Mouse (Mus musculus) MEL (cell line): ENCODE results near the gene Tia1. TPM values are rescaled to one million over a fixed set of nuclear protein-coding genes. Genes with fewer than 3 reads are reported as not detected.

ENCODE experiments used
- DNase-seq: peaks from one replicate; pipeline ENCODE4 v3.0.0; 2011; ENCODE audit warnings: low read depth, low spot score
- H3K27ac ChIP-seq: 2 replicates; pipeline ENCODE4 v1.5.1; 2012; ENCODE audit warnings: low read depth, mild to moderate bottlenecking, control low read depth, low read length, moderate library complexity; ENCODE audit not compliant: control insufficient read depth
- H3K27me3 ChIP-seq, 2 experiments: fragments of 150-350 bp in 1 of 2; sonication (generic) in 1 of 2; 2 replicates each; pipeline ENCODE4 v1.6.1; 2012; ENCODE audit warnings: low read length in 2 of 2, mild to moderate bottlenecking in 2 of 2, improper control_type of control experiment in 1 of 2, moderate library complexity in 1 of 2; ENCODE audit not compliant: insufficient read depth in 2 of 2, control insufficient read depth in 1 of 2
- H3K36me3 ChIP-seq, 2 experiments: 2 replicates each; pipeline ENCODE4 v1.6.1; 2012 to 2014; ENCODE audit warnings: low read length in 2 of 2, improper control_type of control experiment in 1 of 2, inconsistent platforms in 1 of 2, mild to moderate bottlenecking in 1 of 2; ENCODE audit not compliant: insufficient read depth in 2 of 2, control insufficient read depth in 1 of 2
- H3K4me1 ChIP-seq, 2 experiments: fragments of 150-350 bp in 1 of 2; sonication (generic) in 1 of 2; 2 replicates each; pipeline ENCODE4 v1.6.1; 2012; ENCODE audit warnings: low read length in 2 of 2, improper control_type of control experiment in 1 of 2, mild to moderate bottlenecking in 1 of 2; ENCODE audit not compliant: insufficient read depth in 2 of 2, control insufficient read depth in 1 of 2
- H3K4me3 ChIP-seq, 2 experiments: fragments of 150-350 bp in 1 of 2; sonication (generic) in 1 of 2; 2 replicates each; pipeline ENCODE4 v1.5.1; 2012; ENCODE audit warnings: low read depth in 2 of 2, low read length in 2 of 2, mild to moderate bottlenecking in 2 of 2, moderate library complexity in 2 of 2, control low read depth in 1 of 2, improper control_type of control experiment in 1 of 2; ENCODE audit not compliant: control insufficient read depth in 1 of 2, insufficient read depth in 1 of 2
- H3K79me2 ChIP-seq: 2 replicates; pipeline ENCODE4 v1.6.1; 2012; ENCODE audit warnings: mild to moderate bottlenecking, low read length, moderate library complexity; ENCODE audit not compliant: control insufficient read depth, poor library complexity, insufficient read depth
- H3K9ac ChIP-seq: 2 replicates; pipeline ENCODE4 v1.6.1; 2012; ENCODE audit warnings: low read depth, mild to moderate bottlenecking, control low read depth, low read length, moderate library complexity; ENCODE audit not compliant: control insufficient read depth, poor library complexity, severe bottlenecking
- H3K9me3 ChIP-seq: fragments of 150-350 bp; sonication (generic); replicated peaks from 2 replicates; pipeline ENCODE4 v1.6.1; 2012; ENCODE audit warnings: mild to moderate bottlenecking, low read length, improper control_type of control experiment, moderate library complexity; ENCODE audit not compliant: insufficient read depth
- CHD1 ChIP-seq: IDR thresholded peaks from 2 replicates; pipeline ENCODE4 v1.6.1; 2012; ENCODE audit warnings: low read depth, mild to moderate bottlenecking, inconsistent platforms, low read length, improper control_type of control experiment
- CHD2 ChIP-seq: IDR thresholded peaks from 2 replicates; pipeline ENCODE4 v1.6.1; 2011; ENCODE audit warnings: low read length, improper control_type of control experiment
- E2F4 ChIP-seq: IDR thresholded peaks from 2 replicates; pipeline ENCODE4 v1.6.1; 2011; ENCODE audit warnings: low read depth, low read length, improper control_type of control experiment, borderline replicate concordance
- ELF1 ChIP-seq: IDR thresholded peaks from 2 replicates; pipeline ENCODE4 v1.6.1; 2014; ENCODE audit warnings: low read depth, mild to moderate bottlenecking, inconsistent platforms, low read length, improper control_type of control experiment, moderate library complexity
- EP300 ChIP-seq, 2 experiments: IDR thresholded peaks; 2 replicates each; pipeline ENCODE4 v1.6.1; 2011; ENCODE audit warnings: improper control_type of control experiment in 2 of 2, low read length in 2 of 2, low read depth in 1 of 2, mild to moderate bottlenecking in 1 of 2
- GABPA ChIP-seq: IDR thresholded peaks from 2 replicates; pipeline ENCODE4 v1.6.1; 2012; ENCODE audit warnings: low read depth, mild to moderate bottlenecking, inconsistent platforms, low read length, improper control_type of control experiment, moderate library complexity
- MAZ ChIP-seq: IDR thresholded peaks from 2 replicates; pipeline ENCODE4 v1.6.1; 2012; ENCODE audit warnings: low read depth, mild to moderate bottlenecking, inconsistent platforms, low read length, improper control_type of control experiment
- MEF2A ChIP-seq: IDR thresholded peaks from 2 replicates; pipeline ENCODE4 v1.6.1; 2014; ENCODE audit warnings: low read depth, mild to moderate bottlenecking, inconsistent platforms, low read length, improper control_type of control experiment; ENCODE audit not compliant: poor library complexity, insufficient replicate concordance, severe bottlenecking; ENCODE audit errors: extremely low read depth
- MYB ChIP-seq: IDR thresholded peaks from 2 replicates; pipeline ENCODE4 v1.6.1; 2011; ENCODE audit warnings: mild to moderate bottlenecking, low read depth, low read length, improper control_type of control experiment
- MYC ChIP-seq: IDR thresholded peaks from 2 replicates; pipeline ENCODE4 v1.6.1; 2011; ENCODE audit warnings: low read depth, mild to moderate bottlenecking, low read length, improper control_type of control experiment, moderate library complexity
- NRF1 ChIP-seq: IDR thresholded peaks from 2 replicates; pipeline ENCODE4 v1.6.1; 2014; ENCODE audit warnings: low read depth, mild to moderate bottlenecking, inconsistent platforms, low read length, improper control_type of control experiment, moderate library complexity; ENCODE audit not compliant: poor library complexity, insufficient read depth, severe bottlenecking
- POLR2AphosphoS2 ChIP-seq: IDR thresholded peaks from 2 replicates; pipeline ENCODE4 v1.6.1; 2011; ENCODE audit warnings: low read length, improper control_type of control experiment
- RAD21 ChIP-seq: IDR thresholded peaks from 2 replicates; pipeline ENCODE4 v1.6.1; 2011; ENCODE audit warnings: mild to moderate bottlenecking, low read depth, low read length, improper control_type of control experiment
- SMC3 ChIP-seq: IDR thresholded peaks from 2 replicates; pipeline ENCODE4 v1.6.1; 2011; ENCODE audit warnings: low read depth, low read length, improper control_type of control experiment
- TAL1 ChIP-seq: IDR thresholded peaks from 2 replicates; pipeline ENCODE4 v1.6.1; 2012; ENCODE audit warnings: mild to moderate bottlenecking, inconsistent platforms, low read length, moderate library complexity, mixed read lengths
- UBTF ChIP-seq: IDR thresholded peaks from 2 replicates; pipeline ENCODE4 v1.6.1; 2012; ENCODE audit warnings: low read depth, mild to moderate bottlenecking, inconsistent platforms, low read length, improper control_type of control experiment, moderate library complexity, borderline replicate concordance; ENCODE audit not compliant: insufficient read depth
- USF2 ChIP-seq, 2 experiments: IDR thresholded peaks; 2 replicates each; pipeline ENCODE4 v1.6.1; 2011 to 2012; ENCODE audit warnings: improper control_type of control experiment in 2 of 2, low read length in 2 of 2, borderline replicate concordance in 1 of 2, inconsistent platforms in 1 of 2, low read depth in 1 of 2, mild to moderate bottlenecking in 1 of 2; ENCODE audit not compliant: insufficient read depth in 1 of 2
- ZC3H11A ChIP-seq: IDR thresholded peaks from 2 replicates; pipeline ENCODE4 v1.6.1; 2012; ENCODE audit warnings: low read depth, mild to moderate bottlenecking, inconsistent platforms, low read length, improper control_type of control experiment
- ZMIZ1 ChIP-seq: IDR thresholded peaks from 2 replicates; pipeline ENCODE4 v1.6.1; 2012; ENCODE audit warnings: low read depth, mild to moderate bottlenecking, inconsistent platforms, low read length, improper control_type of control experiment, moderate library complexity
- ZNF384 ChIP-seq: IDR thresholded peaks from 2 replicates; pipeline ENCODE4 v1.6.1; 2012; ENCODE audit warnings: low read depth, mild to moderate bottlenecking, inconsistent platforms, low read length, improper control_type of control experiment
- polyA plus RNA-seq, 2 experiments: library from polyadenylated mRNA; stranded (reverse) in 1 of 2; unstranded in 1 of 2; fragments of >175 nt in 1 of 2; fragments of >200 nt in 1 of 2; gene quantifications; 2 replicates each; pipeline versions ENCODE4 v1.2.1 to v1.2.4; 2012; ENCODE audit warnings: low replicate concordance in 2 of 2, low read depth in 1 of 2; ENCODE audit not compliant: insufficient read length in 2 of 2, insufficient read depth in 1 of 2, missing spikeins in 1 of 2
- total RNA-seq: library from RNA; depleted of rRNA; stranded (reverse); fragments of 300-350 nt; gene quantifications from 2 replicates; pipeline ENCODE4 v1.2.3, GENCODE M21; 2012

Tia1 gene
- total and polyA plus RNA-seq, 3 experiments, result 21.5 to 25.3 TPM; not detected in 1

DNA sequence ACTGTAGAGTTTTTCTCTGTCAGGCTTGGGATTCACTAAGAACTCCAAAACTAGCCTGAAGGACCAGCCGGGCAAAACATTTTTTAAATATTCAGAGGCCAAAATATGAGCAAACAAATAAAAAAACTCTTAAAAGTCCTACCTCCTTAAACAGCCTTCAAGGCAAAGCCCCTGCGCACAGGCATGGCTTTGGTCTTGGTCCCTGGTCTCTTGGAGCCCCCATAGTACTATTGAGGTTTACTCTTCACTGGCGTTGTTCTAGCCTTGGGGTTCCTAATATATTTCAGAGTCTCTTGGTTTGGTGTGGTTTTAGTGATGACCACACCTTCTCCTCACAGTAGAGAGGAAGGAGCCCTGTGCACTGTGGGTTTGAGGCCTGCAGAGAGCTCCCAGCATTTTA, 27.5 kb downstream of the Tia1 start:
- no peak for DNase-seq
- H3K79me2 ChIP-seq, result no peaks in the 10 kb centered on the region
- H3K27me3 ChIP-seq, result no peaks in the 10 kb centered on the region
- H3K4me1 ChIP-seq, result no peaks in the 10 kb centered on the region
- no peak overlapping the region for H3K27ac ChIP-seq
- no peaks in the 10 kb centered on the region for H3K9me3 ChIP-seq
- no peak overlapping the region for H3K9ac ChIP-seq
- TF ChIP-seq USF2 (IDR thresholded peaks at IDR 0.05; ENCODE audit: borderline replicate concordance in 1 of 2, insufficient read depth in 1 of 2, low read depth in 1 of 2, low read length in 2 of 2) (no peak), MAZ (no peak), SMC3 (no peak), POLR2AphosphoS2 (no peak), UBTF (no peak), ELF1 (no peak), ZMIZ1 (no peak), EP300 (IDR thresholded peaks at IDR 0.05; ENCODE audit: low read depth in 1 of 2, low read length in 2 of 2) (no peak), GABPA (no peak), MYB (no peak)
- peaks cover 0 to 8% of the 10 kb centered on the region in 2 experiments; a peak in 2 of 4 replicates for H3K36me3 ChIP-seq
- H3K4me3 ChIP-seq, result no peak overlapping the region

DNA sequence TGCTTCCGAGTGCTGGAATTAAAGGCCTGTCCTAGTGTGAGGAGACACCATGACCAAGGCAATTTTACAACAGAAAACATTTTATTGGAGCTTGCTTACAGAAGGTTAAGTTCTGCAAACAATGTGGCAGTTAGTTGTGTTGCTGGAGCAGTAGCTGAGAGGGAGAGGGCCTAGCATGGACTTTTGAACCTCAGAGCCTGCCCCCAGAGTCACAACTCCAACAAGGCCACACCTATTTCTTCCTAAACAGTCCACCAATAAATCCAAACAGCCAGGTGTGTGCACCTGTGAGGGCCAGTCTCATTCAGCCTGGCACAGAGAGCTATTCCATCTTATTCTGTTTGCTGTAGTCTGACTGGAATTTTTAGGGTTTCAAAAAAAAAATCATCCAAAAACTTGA, 29.7 kb downstream of the Tia1 start:
- peaks cover 3% of the 10 kb centered on the region; the same call in 1 of the 2 replicates for H3K79me2 ChIP-seq
- DNase-seq, result no peak
- H3K9ac ChIP-seq, result no peak overlapping the region

More for the DNA sequence above, 29.7 kb downstream of the Tia1 start:
- Histone ChIP-seq H3K4me3 (no peak overlapping the region), H3K27ac (no peak overlapping the region), H3K27me3 (no peaks in the 10 kb centered on the region), H3K4me1 (peaks cover 0 to 3% of the 10 kb centered on the region in 2 experiments; a peak in 1 of 4 replicates), H3K9me3 (no peaks in the 10 kb centered on the region)
- no peak for TF ChIP-seq TAL1
- TF ChIP-seq ZNF384, result no peak
- no peak for TF ChIP-seq MYC
- no peak for TF ChIP-seq CHD1
- no peak for TF ChIP-seq MEF2A
- TF ChIP-seq CHD2, result no peak
- no peak for TF ChIP-seq SMC3
- no peak for TF ChIP-seq E2F4
- no peak for TF ChIP-seq ZC3H11A
- no peak for TF ChIP-seq EP300 (IDR thresholded peaks at IDR 0.05; ENCODE audit: low read depth in 1 of 2, low read length in 2 of 2)
- TF ChIP-seq NRF1, result no peak
- no peak for TF ChIP-seq UBTF
- no peak for TF ChIP-seq RAD21
- TF ChIP-seq, all 39 proteins: peak for 0
- H3K36me3 ChIP-seq, result peaks cover 3 to 6% of the 10 kb centered on the region in 2 experiments
